Mouse (Mus musculus): ENCODE data around the gene Phospho2. TPM values are rescaled to one million over a fixed set of nuclear protein-coding genes. Genes with fewer than 3 reads are reported as not detected.

Gene Phospho2
- total RNA-seq, 2 experiments from 2014 or later, result 19.8 to 27.5 TPM

GRCm38 (mm10) chr2:69823129-69823677, 33.8 kb downstream of the Phospho2 start:
- ATAC-seq (ENCODE audit: poor library complexity, severe bottlenecking), result peak; percentile 45

GRCm38 (mm10) chr2:69825898-69826297, 36.5 kb downstream of the Phospho2 start:
- ATAC-seq (ENCODE audit: poor library complexity, severe bottlenecking), result no peak

- no peak for ATAC-seq (ENCODE audit: poor library complexity, severe bottlenecking)
Observed at GRCm38 (mm10) chr2:69826380-69826779, 37.0 kb downstream of the Phospho2 start.

DNA sequence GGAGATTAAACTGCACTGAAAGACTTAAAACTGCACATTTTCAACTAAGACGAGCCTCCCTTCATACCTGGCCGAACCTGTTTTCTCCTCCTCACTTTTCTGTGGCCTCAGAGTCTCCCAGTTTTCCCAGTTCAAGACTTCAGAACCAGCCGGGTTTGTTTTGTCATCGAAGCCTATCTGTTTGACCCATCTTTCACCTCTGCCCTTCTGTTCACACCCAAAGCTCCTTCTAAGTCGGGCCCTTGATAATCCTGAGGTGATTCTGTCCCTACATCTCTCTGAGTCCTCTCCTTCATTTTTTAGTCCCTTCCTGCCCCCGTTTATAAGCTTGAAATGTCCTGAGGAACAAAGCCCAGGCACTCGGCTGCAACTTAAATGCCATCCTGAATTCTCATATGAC, 38.6 kb downstream of the Phospho2 start:
- ATAC-seq (ENCODE audit: poor library complexity, severe bottlenecking), result no peak

DNA sequence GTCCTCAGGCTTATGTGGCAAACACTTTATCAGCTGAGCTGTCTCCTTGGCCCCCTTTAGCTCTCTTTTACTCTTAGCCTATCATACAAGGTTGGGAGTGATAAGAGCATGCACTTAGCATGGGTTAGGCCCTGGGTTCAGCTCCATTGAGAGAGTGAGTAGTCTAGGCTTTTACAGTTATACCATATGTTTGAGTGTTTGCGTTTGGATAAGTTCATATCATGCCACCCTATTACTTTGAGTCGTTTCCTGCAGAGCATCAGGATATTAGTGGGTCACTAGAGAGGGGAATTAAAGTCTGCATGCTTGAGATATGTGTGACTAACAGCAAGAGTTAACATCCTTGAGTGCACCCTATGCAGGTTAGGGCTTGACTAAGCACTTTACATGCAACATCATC, 40.3 kb downstream of the Phospho2 start:
- no peak for ATAC-seq (ENCODE audit: poor library complexity, severe bottlenecking)

- no peak for ATAC-seq (ENCODE audit: poor library complexity, severe bottlenecking)
Observed at GRCm38 (mm10) chr2:69830116-69830515, 40.7 kb downstream of the Phospho2 start.

DNA sequence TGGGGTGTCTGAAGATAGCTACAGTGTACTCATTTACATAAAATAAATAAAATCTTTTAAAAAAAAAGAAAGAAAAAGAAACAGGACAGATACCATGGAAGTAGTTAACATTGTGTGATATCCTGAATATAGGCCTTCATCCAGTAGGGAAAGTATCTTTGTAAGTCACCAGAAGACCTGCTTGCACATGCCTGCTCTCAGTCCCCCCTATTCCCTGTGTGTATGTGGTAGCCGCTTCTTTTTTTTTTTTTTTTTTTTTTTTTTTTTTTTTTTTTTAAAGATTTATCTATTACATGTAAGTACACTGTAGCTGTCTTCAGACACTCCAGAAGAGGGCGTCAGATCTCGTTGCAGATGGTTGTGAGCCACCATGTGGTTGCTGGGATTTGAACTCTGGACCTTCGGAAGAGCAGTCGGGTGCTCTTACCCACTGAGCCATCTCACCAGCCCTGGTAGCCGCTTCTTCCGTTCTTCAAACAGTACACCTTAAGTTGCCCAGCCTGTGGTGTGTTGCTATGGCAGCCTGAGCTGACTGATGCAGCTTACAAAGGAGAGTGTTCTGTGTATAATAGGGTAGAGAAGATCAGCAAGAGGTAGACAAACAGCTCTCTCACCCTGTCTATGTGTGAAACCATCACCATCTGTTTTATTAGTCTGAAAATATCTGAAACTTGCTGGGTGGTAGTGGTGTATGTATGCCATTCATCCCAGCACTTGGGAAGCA, 48.0 kb downstream of the Phospho2 start:
- ATAC-seq (ENCODE audit: poor library complexity, severe bottlenecking), result no peak

DNA sequence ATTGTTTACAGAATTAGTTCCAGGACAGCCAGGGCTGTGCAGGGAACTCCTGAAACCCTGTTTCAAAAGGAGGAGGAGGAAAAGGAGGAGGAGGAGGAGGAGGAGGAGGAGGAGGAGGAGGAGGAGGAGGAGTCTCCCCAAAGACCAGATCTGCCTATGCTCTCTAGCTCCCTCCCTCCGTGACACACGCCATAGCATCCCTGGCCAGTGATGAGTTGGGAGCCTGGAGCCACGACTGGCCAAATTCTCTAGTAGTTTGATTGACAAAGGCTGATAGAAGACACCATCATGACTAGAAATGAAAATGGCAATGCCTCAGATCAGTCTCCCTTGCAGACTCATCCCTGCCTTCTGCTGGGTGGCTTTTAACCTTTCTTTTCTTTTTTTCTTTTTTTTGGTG, 48.6 kb downstream of the Phospho2 start:
- ATAC-seq (ENCODE audit: poor library complexity, severe bottlenecking), result no peak

DNA sequence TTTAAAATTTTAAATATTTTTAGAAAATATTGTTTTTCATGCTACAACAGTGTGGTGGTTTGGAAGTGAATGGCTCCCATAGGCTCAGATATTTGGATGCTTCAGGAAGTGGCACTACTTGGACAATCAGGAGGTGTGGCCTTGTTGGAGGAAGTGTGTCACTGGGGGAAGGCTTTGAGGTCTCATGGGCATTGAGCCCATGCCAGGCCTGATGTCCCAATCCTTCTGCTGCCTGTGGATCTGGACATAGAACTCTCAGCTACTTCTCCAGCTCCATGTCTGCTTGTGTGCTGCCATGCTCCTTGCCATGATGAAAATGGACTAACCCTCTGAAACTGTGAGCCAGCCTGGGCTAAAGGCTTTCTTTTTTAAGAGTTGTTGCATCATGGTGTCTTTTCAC, 49.3 kb downstream of the Phospho2 start:
- ATAC-seq (ENCODE audit: poor library complexity, severe bottlenecking), result peak; percentile 57

GRCm38 (mm10) chr2:69840261-69840660, 50.8 kb downstream of the Phospho2 start:
- no peak for ATAC-seq (ENCODE audit: poor library complexity, severe bottlenecking)

- ATAC-seq (ENCODE audit: poor library complexity, severe bottlenecking), result no peak
Observed at GRCm38 (mm10) chr2:69849215-69849614, 59.8 kb downstream of the Phospho2 start.

Other genes starting within 250 kb of the Phospho2 start
- not detected in 2 replicates for gene Lrp2, start 203.6 kb upstream of the Phospho2 start, total RNA-seq (2015)
- not detected in 2 replicates for gene Lrp2, start 203.6 kb upstream of the Phospho2 start, total RNA-seq (2017)
- 3.3 and 6.8 TPM in 2 replicates for gene Bbs5, start 142.5 kb upstream of the Phospho2 start, total RNA-seq (2015)
- gene Bbs5, start 142.5 kb upstream of the Phospho2 start, total RNA-seq (2017), result 2.7 and 2.8 TPM in 2 replicates
- gene Klhl41, start 119.5 kb upstream of the Phospho2 start, total RNA-seq (2015), result not detected in 2 replicates
- 0.33 TPM in 1 of 2 replicates, not detected in the other for gene Klhl41, start 119.5 kb upstream of the Phospho2 start, total RNA-seq (2017)
- 4.2 and 4.6 TPM in 2 replicates for gene Fastkd1, start 76.1 kb upstream of the Phospho2 start, total RNA-seq (2015)
- gene Fastkd1, start 76.1 kb upstream of the Phospho2 start, total RNA-seq (2017), result 4.4 and 4.6 TPM in 2 replicates
- gene Ppig, start 67.1 kb upstream of the Phospho2 start, total RNA-seq (2015), result 83.7 and 91.7 TPM in 2 replicates
- 54.9 and 62.2 TPM in 2 replicates for gene Ppig, start 67.1 kb upstream of the Phospho2 start, total RNA-seq (2017)
- 0.43 and 0.80 TPM in 2 replicates for gene Ccdc173, start within 50 bp of the Phospho2 start, total RNA-seq (2015)
- gene Ccdc173, start within 50 bp of the Phospho2 start, total RNA-seq (2017), result 0.33 and 0.49 TPM in 2 replicates
- 3.5 and 3.7 TPM in 2 replicates for gene Klhl23, start 32.3 kb downstream of the Phospho2 start, total RNA-seq (2015)
- 8.7 and 10.9 TPM in 2 replicates for gene Klhl23, start 32.3 kb downstream of the Phospho2 start, total RNA-seq (2017)
- 197 and 221 TPM in 2 replicates for gene Ssb, start 71.9 kb downstream of the Phospho2 start, total RNA-seq (2015)
- gene Ssb, start 71.9 kb downstream of the Phospho2 start, total RNA-seq (2017), result 298 and 306 TPM in 2 replicates
- 20.9 and 24.8 TPM in 2 replicates for gene Mettl5, start 96.0 kb downstream of the Phospho2 start, total RNA-seq (2015)
- 20.0 and 22.4 TPM in 2 replicates for gene Mettl5, start 96.0 kb downstream of the Phospho2 start, total RNA-seq (2017)
- 48.8 and 55.3 TPM in 2 replicates for gene Ubr3, start 107.6 kb downstream of the Phospho2 start, total RNA-seq (2015)
- gene Ubr3, start 107.6 kb downstream of the Phospho2 start, total RNA-seq (2017), result 40.8 and 72.2 TPM in 2 replicates
- gene Myo3b, start 249.5 kb downstream of the Phospho2 start, total RNA-seq (2015), result 0.05 TPM in 1 of 2 replicates, not detected in the other
- 0.07 TPM in 1 of 2 replicates, not detected in the other for gene Myo3b, start 249.5 kb downstream of the Phospho2 start, total RNA-seq (2017)